Mouse (Mus musculus): ENCODE data around the gene Ak2.

The Ak2 gene

DNA sequence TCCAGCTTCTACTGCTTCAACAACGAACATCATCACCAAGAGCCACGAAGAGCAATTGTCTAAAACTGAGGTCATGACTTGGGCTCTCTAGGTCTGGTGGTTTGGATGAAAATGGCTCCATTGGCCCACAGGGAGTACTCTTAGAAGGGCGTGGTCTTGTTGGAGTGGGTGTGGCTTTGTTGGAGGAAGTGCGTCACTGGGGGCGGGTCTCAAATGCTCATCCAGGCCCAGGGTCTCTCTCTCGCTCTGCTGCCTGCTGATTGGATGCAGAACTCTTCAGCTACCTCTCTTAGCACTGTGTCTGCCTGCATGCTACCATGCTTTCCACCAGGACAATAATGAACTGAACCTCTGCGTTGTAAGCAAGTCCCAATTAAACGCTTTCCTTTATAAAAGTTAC is 17.1 kb upstream of the Ak2 start:
- no peak for DNase-seq (ENCODE audit: low read depth)

DNA sequence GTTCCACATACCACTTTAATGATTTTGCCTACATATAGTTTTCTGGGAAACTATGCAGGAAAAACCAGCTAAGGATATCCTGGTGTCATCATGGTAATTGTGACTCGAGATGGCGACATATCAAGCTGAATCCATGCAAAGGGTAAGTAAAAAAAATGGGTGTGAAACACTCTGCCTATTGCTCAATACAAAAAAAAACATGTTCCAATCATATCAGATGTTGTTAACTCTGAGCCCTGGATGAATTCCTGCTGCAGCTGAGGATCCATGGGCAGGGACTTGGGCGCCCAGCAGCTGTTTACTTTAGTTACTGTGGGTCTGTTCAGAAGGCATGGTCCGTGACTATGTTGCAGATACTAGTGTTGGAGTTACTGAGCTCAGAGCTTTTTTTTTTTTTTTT is 15.2 kb upstream of the Ak2 start:
- DNase-seq (ENCODE audit: low read depth) = peak; percentile 46

DNA sequence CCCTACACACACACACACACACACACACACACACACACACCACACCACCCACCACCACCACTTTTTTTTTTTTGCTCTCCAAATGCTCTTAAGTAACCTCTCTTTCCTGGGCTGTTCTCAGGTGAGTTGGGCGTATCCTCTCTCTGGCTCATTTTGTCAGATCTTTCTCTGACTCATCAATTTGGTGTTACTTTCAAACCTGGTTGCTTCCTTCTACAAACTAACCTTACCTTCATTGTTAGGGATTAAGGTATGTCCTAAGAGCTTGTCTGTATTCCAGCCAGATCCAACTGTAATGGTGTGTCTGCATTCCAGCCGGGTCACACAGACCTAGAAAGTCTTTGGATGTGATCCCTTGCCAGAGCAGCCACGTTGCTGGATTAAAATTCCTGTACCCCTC is 14.5 kb upstream of the Ak2 start:
- no peak for DNase-seq (ENCODE audit: low read depth)

DNA sequence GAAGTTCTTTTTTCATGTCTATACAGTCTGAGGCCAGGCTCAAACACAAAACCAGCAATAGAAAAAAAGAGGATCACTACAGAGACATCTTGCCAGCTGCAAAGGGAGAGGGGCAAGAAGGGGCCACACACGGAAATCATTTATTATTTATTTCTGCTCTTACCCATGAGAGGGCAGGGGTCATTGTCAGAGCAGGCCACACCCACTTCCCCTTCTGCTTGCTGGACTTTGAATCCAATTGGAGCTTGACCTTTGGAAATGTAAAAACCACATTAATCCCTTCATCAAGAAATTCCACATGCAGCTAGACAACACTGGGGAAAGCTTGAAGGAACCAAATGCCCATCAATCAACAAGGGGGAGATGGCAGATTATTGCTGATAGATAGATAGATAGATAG is 13.1 kb upstream of the Ak2 start:
- DNase-seq (ENCODE audit: low read depth) = no peak

DNA sequence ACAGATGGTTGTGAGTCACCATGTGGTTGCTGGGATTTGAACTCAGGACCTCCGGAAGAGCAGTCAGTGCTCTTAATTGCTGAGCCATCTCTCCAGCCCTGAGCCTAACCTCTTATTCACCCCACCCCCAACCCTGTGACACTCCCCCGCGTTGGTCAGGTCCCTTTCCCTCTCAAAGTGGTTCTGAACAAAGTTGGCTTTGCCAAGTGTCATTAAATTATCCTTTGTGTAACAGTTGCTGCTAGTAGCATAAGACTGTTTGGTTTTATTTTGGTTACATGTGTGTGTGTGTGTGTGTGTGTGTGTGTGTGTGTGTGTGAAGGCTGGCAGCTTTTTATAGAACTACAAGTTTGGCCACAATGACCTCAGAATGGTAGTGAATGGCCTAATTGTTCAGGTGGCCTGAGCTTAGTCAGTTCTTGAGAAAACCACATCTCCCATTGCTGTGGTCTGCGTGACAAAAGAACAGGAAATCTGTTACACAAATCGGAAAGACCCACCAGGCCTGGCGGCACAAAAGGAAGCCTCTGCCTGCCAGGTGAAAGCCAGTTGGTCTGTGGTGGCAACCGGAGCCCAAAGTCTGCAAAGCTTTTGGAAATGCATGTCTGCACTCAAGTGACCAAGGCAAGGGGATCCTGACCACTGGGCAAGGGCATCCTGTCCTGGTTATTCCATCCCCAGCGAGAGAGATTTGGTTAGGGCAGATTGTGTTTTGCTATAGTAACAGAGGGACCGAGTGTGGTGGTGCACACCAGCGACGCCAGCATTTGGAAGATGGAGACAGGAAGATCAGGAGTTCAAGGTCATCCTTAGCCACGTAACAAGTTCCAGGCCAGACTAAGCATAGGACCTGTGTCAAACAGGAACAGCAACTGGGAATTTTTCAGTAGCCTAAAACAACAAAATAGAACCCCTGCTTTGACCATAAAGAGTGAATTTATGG is 10.6 kb upstream of the Ak2 start:
- peak; percentile 100 for DNase-seq (ENCODE audit: low read depth)

DNA sequence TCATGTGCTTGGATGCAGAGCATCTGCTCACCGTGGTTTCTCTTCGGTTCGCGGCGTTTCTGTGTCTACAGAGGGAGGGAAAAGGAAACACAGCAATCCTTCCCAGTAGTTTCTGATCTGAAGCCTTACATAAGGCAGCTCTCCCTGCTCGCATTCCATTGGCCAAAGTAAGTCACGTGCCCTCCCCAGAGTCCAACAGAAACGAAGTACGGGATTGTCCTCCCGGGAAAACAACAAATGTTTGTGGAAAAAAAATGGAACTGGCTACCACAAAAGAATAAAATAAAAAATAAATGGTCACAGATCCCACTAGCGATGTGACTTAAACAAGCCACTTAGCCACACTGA is 10.0 kb upstream of the Ak2 start:
- DNase-seq (ENCODE audit: low read depth) = peak; percentile 84

DNA sequence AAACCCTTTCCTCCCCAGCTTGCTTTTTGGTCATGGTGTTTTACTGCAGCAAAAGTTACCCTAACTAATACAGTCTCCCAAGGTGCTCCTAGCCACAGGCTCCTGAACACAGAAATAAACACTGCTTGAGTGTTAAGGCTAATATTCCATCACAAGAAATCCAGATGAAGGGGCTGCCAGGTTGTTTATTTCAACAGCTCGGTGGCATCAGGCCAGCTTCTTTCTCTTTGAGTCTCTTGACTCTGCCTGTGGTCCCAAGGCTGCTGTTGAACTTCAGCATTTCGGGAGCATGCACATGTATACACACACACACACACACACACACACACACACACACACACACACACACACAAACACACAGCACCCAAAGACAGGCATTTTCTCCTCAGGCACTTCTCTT is 8.6 kb upstream of the Ak2 start:
- no peak for DNase-seq (ENCODE audit: low read depth)

DNA sequence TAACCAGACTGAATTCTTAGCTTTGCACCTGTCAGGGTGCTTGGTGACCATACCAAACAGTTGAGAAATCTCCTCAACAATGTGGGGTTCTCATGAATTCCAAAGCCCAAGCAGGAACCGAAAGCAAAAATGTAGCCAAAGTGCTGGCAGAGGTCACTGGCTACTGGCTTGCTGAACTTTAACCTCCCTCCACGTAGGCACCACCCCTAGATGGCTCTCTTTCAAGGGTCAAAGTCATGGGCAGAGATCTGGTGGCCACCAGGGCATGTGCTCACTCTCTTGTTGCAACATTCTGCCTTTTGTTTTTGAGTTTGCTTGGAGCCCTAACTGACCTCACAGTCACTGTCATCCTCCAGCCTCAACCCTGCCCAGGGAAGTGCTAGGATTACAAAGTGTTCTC is 8.1 kb upstream of the Ak2 start:
- peak; percentile 72 for DNase-seq (ENCODE audit: low read depth)

DNA sequence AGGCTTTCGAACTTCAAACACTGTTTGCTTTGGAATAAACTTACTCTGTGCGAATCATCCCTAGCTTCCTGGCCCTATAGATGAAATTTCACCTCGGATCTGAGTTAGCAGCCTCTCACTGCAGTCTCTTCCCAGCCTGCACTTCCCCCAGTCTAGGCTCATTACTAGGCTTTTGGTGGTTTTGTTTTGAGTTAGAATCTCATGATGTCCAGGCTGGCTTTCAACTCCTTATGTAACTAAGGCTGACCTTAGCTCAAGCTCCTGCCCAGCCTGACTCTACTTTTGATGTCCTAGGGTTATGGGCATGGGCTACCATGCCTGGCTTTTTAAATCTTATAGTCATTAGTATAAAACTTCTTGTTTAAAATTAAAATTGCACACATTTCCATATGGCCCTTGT is 7.2 kb upstream of the Ak2 start:
- no peak for DNase-seq (ENCODE audit: low read depth)

DNA sequence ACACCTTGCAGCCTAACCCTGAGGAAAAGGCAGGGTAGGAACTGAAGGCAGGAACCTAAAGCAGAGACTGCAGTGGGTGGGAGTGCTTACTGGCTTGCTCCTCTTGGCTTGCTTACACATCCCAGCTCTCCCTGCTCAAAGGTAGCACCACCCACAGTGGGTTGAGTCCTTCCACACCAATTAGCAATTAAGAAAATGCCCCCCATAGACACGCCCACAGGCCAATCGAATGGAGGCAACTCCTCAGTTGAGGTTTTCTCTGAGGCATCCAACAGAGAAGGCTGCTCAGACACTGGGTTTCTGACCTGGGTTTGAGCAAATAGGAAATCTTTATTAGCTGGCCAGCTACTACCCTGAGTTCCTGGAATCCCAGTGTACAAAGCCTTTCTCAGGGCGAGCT is 2.8 kb upstream of the Ak2 start:
- DNase-seq (ENCODE audit: low read depth) = no peak

DNA sequence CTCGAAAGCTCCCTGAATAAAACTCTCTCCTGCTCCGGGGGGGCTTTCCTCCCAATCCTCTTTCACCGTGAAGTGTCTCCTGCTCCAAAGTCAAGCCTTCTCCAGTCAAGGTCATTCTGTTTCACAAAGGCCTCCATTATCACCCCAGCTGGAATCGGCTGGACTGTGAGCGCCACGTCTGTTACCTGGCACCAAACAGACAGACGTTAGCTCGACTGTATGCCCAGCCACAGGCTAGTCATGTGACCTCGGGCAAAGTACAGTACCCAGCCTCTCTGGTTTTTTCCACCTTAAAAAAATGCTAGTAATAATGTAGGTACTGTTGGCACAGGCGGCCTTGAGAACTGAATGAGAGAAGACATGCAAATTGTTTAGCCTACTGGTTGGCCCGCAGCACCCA is 2.1 kb upstream of the Ak2 start:
- DNase-seq (ENCODE audit: low read depth) = no peak

DNA sequence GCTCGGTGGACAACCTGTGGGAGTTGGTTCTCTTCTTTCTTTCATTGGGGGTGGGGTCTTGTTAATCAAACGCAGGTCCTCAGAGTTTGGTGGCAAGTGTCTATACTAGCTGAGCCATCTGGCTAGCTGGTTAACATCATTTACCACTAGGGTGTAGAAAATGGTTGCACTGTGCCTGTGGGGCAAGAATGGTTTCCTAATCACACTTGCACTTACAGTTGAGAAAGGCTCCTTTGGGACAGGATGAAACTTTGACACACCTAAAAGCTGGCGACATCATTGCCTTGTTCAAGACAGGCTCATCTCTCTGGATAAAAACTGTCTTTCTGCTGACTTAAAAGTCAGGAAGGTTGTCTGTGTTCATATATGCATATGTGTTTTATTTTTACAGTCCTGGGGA is 418 bp downstream of the Ak2 start:
- peak; percentile 57 for DNase-seq (ENCODE audit: low read depth)

DNA sequence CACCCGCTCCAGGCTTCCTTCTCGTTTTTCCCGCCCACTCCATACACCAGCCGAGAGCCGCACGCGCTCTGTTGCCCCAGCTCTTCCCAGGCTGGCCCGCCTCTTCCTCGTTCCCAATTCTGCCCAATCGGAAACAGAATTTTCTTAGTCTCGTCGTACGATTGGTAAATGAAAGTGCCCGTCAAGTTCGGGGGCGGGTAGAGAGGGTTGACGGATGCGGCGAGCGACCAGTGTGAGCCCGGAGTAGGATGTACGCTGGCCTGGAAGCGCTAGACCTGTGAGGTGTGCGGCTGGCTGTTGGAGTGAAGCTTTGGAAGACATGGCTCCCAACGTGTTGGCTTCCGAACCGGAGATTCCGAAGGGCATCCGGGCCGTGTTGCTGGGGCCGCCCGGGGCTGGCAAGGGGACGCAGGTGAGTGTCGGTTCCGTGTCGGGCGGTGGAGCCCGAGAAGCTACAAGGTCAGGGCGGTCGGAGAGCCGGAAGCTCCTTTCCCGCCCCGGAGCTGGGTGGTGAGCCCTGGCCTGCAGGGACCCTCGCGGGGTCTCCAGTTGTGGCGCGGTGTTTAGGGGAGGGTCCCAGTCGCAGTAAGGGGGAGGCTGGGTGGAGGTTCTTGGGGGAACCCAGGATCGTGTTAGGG is 1.4 kb downstream of the Ak2 start:
- peak; percentile 98 for DNase-seq (ENCODE audit: low read depth)

DNA sequence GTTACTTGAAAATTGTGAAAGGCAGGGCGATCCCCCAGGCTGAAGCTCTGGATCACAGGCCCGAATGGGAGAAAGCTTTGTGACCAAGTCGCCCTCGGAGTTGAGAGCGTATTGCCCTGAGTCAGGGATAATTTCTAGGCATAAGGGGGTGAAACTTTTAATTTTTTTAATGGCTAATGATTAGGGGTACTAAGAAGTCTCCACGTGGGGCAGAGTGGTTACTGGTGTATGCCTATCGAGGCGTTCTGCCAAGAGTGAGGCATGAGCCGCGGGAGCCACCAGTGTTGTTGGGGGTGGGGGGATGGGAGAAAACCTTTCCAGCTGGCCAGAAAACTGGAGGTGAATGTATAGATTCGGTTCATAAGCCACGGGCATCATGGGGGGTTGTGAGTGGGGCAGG is 1.9 kb downstream of the Ak2 start:
- DNase-seq (ENCODE audit: low read depth) = peak; percentile 62

DNA sequence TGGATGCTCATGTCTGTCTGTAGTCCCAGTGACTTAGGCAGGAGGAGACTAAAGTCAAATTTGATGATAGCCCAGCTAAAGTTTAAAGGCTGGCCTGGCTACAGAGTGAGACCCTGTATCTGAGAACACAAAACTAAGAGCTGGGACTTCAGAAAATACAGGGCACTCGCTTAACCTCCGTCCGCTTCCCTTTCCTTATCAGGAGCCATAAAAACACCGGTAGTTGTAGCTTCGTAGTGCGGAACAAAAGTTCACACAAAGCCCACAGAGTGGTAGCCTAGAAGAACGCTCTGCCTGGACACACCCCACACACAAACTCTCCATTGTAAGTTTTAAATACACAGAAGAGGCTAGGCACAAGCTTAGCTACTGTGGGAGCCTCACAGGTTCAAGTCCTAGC is 3.5 kb downstream of the Ak2 start:
- DNase-seq (ENCODE audit: low read depth) = no peak

DNA sequence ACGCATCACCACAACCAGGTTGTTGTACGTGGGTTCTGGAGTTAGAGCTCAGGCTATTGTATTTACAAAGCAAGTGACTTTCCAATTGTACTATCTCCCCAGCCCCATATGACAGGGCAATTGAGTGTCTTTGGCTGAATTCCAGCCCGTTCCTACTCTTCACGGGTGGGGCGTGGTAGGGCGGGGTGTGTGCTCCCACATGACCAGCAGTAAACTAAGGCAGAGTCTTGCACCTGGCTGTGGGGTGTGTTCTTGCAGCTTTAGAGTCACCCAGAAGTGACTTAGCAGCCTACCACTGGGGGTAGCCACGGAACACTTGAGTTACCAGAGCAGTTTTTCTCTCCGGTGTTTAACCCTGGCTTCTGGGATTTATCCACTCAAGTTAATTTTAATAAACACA is 5.5 kb downstream of the Ak2 start:
- DNase-seq (ENCODE audit: low read depth) = no peak

DNA sequence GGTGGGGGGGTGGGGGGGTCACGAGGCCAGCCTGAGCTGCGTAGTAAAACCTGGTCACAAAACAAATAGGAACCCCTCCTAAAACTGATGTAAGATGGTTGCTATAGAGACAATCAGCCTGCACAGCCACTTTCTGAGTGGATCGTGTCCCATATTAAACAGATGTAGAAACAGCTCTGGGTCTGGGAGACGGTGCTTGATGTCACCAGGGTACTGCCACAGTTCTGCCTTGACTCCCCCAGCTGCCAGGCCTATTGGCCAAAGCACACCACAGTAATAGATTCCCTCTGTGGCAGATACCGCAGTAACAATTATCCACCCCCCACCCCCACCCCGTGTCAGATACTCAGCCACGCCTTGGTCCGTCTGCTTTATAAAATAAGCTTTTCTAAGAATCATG is 6.6 kb downstream of the Ak2 start:
- DNase-seq (ENCODE audit: low read depth) = no peak

DNA sequence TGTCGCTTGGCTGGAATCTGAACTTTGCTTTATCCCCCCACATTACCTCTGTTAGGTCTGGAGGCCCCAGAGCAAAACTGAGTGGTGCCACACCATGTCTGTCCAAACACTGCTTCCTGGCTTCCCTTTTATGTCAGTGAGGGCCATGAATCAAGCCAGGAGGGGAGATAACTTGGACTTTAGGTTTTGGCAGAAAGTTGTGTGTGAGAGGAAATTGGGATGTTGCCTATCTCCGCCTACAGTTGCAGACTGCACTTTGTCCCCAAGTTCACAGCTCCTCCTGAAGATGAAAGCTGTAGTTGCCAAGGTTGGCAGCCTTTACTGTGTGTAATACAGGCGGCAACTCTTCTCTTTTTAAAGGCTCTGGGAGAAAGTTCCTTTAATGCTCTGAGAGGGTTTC is 9.0 kb downstream of the Ak2 start:
- no peak for DNase-seq (ENCODE audit: low read depth)

DNA sequence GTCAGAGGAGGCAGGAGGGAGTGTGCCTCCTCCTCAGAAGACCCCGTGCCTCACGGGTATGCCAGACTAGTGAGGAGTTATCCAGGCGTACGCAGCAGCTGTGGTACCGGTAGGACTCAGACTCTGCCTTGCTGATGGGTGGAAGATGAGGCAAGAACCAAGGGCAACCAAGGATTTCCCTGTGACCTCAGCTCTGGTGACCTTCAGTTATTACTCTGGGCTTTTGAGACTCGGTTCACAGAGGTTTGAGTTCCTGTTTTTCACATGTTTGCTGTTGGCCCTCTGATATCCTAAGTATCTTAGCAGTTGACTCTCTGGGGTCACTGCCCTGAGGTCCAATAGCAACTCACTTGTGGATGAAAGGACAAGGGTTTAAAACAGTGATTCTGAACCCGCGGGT is 12.0 kb downstream of the Ak2 start:
- no peak for DNase-seq (ENCODE audit: low read depth)

DNA sequence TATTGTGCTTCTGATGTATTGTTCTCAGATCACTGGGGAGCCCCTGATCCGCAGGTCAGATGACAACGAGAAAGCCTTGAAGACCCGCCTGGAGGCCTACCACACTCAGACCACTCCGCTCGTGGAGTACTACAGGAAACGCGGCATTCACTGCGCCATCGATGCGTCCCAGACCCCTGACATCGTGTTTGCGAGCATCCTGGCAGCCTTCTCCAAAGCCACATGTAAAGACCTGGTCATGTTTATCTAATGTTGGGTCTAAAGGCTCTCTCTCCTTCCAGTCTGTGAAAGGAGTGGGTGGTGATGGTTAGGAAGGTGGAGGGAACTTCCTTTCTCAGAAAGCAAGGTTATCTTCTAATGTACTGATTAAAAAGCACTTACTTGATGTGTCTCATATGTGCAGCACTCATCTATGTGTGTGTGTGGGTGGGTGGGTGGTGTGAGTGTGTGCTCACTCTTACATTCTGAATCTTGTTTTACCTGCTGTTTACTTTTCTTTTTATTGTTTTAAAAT is 16.3 kb downstream of the Ak2 start:
- no peak for DNase-seq (ENCODE audit: low read depth)

DNA sequence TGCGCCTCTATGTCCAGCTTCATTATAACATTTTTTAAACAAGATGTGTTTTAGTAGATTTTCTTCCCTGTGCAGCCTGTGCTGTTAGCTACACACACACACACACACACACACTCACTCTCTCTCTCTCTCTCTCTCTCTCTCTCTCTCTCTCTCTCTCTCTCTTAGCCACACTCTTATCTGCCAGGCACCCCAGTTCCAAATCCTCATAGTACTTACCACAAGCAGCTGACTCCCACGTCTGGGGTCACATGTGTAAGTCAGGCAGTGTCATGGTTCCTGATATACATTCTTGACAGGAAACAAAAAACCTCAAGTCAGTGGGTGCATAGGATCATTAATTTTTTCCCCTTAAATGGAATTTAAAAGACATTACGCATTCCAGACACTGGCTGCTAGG is 16.9 kb downstream of the Ak2 start:
- peak; percentile 93 for DNase-seq (ENCODE audit: low read depth)

DNA sequence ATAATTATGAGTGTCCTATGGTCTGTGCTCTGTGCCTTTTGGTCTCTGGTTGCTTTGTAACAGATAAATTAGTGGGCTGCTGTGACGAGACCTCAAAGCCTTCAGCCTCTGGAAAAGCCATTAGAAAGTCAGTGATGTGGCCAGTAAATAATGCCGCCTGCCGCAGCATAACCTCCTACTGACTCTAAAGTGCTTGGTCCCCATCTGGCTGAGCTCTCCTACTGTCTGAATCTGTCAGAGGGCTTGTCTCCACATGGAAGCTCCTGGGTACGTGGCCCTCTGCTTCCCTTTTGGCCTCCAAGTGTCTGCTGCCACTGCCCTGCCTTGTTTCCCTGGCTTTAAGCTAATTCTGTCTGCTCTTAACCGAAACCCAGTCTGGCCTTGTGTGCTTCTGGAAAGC is 17.8 kb downstream of the Ak2 start:
- DNase-seq (ENCODE audit: low read depth) = no peak

DNA sequence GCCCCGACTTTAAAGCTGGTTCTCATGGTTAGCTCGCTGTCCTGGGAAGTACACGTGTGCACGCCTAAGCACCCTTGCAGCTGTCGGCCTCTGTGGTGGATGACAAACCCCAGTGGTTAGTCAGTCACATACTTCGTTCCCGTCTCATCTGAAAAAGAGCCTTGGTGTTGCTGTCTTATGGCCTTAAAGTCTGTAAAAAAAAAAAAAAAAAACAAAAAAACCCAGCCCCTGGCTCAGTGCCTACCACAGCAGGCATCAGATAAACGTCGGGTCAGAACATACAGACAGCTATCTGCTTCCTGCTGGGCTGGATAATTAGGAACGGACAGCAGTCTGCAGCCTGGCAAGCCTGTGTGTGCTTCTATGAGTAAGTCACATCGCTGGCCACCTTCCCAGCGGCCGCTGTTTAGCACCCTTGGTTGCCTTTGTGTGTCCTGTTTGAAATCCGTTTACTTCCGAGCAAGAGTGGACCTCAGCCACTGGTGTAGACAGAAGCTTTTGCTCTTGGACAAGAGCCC is 19.9 kb downstream of the Ak2 start:
- DNase-seq (ENCODE audit: low read depth) = peak; percentile 99
